Mouse (Mus musculus) c-Kit-positive CD71-positive TER-119-negative erythroid progenitor cells, embryonic 14.5 days (primary cell): ENCODE data around the gene Akr1b10.
"Not testable (repeated sequence)": the region's sequence is repeated elsewhere in the genome, so short reads cannot be mapped to it uniquely, and the experiment has no call there.

Experiments used
- DNase-seq: peaks from one replicate; pipeline ENCODE4 v3.0.0-alpha.2; 2013; ENCODE audit warnings: low read depth

Gene Akr1b10

GRCm38 (mm10) chr6:34384110-34384661 lies at the start of gene Akr1b10:
Akr1b10 (plus strand) TSS chr6:34384218.
- peak; percentile 43 for DNase-seq

- no peak for DNase-seq
Observed at GRCm38 (mm10) chr6:34334673-34335072, 49.3 kb upstream of the Akr1b10 start.

- no peak for DNase-seq
Observed at GRCm38 (mm10) chr6:34337799-34338198, 46.2 kb upstream of the Akr1b10 start.

- no peak for DNase-seq
Observed at GRCm38 (mm10) chr6:34341991-34342390, 42.0 kb upstream of the Akr1b10 start.

DNA sequence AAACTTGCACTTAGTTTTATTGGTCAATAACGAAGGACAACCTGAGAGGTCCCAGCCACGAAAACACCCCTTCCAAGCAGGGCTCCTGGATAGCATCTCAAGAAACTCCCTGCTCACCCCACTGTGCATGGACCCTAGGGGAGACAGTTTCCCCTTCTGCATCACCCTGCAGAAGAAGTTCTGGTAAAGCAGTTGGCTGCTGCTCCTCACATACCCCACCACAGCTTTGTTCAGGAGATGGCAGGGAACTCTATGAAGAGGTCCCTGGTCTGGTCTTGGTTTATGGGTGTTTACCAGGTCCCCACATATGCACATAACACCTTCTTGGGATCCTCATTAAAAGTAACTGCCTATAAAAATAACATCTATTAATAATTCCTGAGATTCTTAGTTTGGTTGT lies 41.5 kb upstream of the Akr1b10 start:
- no peak for DNase-seq

GRCm38 (mm10) chr6:34343426-34343825 lies 40.6 kb upstream of the Akr1b10 start:
- DNase-seq, result no peak

DNA sequence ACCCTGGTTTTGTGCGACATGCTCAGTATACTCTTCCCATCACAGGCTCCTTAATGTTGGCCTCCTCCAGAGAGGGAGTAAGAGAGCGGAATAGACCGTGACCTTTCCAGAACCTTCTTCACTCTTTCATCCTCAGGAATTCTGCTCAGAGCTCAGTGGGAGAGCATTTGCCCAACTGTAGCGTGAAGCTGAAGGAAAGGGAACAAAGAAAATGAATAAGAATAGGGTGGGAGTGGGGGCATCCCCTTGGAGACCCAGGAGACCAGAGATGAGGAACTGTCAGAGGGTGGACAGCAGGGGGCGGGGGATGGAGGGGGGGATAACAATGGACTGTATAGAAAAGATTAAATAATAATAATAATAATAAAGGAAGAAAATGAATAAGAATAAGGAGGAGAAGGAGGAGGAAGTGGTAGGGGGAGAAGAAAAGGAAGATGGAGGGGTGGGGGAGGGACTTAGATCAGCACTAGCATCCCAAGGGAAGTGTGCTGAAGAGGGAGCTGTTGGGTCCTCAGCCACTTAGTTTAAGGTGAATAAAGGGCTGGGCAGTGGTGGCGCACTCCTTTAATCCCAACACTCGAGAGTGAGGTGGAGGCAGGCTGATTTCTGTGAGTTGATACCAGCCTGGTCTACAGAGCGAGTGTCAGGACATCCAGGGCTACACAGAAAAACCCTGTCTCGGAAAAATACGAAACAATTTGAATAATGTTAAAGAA lies 39.7 kb upstream of the Akr1b10 start:
- DNase-seq, result no peak

GRCm38 (mm10) chr6:34344935-34345334 lies 39.1 kb upstream of the Akr1b10 start:
- no peak for DNase-seq

DNA sequence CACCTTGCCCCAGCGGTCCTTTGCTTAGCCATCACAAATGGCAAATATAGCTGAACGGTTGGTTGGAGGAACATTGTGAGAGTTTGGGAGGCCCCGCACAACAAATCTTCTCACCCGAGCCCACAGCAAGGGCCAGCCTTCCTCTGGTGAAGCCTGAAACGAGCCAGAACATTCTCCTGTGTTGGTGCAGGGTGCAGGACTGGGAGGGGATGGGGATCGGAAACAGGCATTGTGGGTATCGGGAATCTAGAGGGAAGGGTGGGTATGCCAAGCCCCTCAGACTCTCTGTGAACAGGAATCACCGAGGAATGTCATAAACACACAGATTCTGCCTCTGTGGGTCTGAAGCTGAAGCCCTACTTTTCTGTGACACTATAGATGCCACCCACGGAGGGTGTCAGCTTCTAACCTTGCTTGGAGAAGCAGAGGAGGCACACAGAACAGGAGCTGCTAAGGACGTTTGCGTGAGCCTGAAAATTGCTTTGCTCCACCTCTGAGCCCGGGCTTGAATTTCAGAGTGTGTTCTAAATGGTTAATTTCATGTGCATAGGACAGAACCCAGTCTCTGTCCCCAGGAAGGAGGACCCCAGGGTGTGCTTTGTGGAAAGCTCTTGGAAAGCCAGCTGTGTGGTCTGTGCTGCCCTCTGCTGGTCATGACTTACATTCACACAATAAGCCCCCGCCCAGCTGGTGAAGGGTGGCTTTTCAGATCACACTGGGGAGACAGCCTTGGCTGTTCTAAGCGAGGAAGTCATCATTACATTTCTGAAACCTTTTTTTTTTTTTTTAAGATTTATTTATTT lies 37.7 kb upstream of the Akr1b10 start:
- peak; percentile 24 for DNase-seq

GRCm38 (mm10) chr6:34350037-34350699 lies 33.9 kb upstream of the Akr1b10 start:
- DNase-seq, result no peak

DNA sequence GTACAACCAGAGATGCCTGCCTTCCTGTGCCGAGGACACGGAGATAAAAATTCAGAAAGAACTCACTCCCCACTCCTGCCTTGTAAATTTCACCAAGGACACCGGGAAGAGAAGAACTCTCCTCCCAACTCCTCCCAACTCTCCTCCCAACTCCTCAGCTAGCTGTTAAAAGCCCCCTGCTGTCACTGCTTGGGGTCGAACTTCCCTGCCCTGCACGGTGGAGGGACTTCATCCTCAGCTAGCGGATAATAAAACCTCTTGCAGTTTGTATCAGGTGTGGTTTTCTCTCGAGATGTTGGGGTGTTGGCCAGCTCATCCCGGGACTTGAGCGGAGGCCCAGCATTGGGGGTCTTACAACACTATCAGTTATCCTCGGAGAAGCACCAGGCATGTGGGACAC lies 32.5 kb upstream of the Akr1b10 start:
- DNase-seq, result not testable (repeated sequence)

DNA sequence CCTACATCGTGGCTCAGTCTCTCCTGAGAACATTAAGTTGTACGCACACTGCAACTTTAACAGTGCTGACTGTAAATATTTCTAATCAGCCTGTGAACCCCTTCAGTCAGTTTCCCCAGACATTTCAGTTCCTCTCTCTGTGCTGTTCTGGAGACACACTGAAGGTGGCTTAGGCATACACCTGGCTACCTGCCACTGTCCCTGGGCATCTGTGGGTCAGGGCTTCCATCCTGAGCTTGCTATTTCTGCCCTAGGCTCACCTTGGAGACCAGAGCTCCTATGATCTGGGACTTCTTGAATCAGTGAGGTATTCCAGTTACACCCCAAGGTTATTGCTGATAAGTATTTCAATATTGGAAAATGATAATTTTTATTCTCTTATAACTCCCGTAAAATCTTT lies 31.6 kb upstream of the Akr1b10 start:
- no peak for DNase-seq

DNA sequence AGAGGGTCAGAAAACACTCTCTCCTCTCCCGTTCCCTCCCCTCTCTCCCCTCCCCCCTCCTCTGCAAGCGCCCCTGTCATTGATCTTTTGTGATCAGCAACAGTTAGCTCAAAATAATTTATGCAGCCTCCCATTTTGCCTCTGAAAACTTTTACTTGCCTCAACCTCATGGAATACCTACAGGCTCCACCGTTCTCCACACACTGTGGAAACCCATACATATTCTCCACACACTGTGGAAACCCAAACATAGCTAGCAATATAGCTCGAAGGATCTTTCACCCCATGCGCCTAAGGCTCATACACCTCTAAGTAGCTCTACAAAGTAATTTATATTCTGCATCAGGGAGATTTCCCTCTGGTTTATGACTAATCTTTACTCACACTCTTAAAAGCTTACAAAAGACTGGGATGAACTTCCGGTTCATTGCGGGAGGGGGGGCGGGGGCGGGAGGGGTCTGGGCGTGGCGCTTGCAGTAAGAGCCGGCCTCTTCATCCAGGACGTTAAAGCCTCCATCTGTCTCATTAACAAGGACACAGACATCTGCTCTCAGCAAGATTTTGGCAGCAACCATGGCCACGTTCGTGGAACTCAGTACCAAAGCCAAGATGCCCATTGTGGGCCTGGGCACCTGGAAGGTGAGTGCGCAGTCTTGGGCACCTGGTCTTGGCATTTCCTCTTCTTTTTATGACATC lies 30.2 kb upstream of the Akr1b10 start, which contains the start of gene Akr1b8:
TSS of gene Akr1b8 (plus strand) at position 462 of the 696 bp plus-strand sequence.
- DNase-seq, result no peak

- no peak for DNase-seq
Observed at GRCm38 (mm10) chr6:34354354-34355348, 29.4 kb upstream of the Akr1b10 start.

GRCm38 (mm10) chr6:34355349-34355747 lies 28.7 kb upstream of the Akr1b10 start:
- no peak for DNase-seq

DNA sequence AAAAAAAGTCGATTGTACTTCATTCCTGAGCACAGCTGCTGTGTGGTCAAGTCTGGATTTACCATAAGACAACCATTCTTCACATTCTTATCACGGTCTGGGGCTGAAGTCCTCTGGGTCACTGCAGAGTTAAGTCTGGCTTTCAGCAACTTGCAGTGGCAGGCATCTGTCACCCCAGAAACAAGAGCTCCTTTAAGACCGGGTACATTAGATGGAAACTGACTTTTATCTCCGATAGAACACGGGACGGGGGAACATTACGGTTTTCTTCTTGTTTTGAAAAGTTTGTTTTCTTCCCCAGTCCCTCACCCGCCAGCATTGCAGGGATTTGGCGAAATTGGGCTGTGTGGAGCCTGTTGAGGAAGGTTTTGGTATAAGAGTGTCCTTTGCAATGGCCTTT lies 28.2 kb upstream of the Akr1b10 start:
- DNase-seq, result no peak

DNA sequence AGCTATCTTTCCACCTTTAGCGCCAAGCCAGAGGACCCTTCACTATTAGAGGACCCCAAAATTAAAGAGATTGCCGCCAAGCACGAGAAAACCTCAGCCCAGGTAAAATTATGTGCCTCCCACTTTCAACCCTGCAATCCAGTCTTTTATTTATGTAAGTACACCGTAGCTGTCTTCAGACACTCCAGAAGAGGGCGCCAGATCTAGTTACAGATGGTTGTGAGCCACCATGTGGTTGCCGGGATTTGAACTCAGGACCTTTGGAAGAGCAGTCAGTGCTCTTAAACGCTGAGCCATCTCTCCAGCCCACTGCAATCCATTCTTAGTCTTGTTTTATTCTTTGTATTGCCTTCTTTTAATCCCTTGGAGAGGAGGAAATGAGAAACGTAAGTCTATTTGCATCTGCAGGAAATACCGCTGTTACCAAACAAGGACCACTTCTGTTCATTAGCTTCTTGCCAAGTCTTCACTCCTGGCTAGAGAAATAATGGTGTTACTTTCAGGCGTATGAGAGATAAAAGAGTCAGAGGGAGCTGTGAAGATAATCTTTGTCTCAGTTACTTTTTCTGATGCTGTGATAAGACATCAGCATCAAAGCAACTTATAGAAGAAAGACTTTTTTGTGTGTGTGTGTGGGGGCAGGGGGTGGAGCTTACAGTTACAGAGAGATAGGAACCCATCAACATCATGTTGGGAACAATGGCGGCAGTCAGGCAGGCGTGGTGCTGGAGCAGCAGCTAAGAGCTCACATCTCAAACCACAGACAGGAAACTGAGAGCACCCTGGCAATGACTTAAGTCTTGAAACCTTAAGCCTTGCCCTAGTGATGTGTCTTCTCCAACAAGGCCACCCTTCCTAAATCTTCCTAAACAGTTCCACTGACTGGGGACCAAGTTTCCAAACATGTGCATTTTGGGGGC lies 19.5 kb upstream of the Akr1b10 start:
- DNase-seq, result no peak

- no peak for DNase-seq
Observed at GRCm38 (mm10) chr6:34367998-34368397, 16.0 kb upstream of the Akr1b10 start.

- no peak for DNase-seq
Observed at GRCm38 (mm10) chr6:34370081-34370480, 13.9 kb upstream of the Akr1b10 start.
